Mouse (Mus musculus): Measurements from ENCODE around the gene Arvcf. TPM values are rescaled to one million over a fixed set of nuclear protein-coding genes. Genes with fewer than 3 reads are reported as not detected.

The Arvcf gene
- polyA plus RNA-seq, 1 experiment from 2014 or later, result 33.0 TPM

- Histone ChIP-seq H3K36me3 (ENCODE audit: control insufficient read depth, insufficient read depth, low read length) (no peaks in the 10 kb centered on the region), H3K4me1 (replicated peaks; ENCODE audit: control insufficient read depth, insufficient read depth, low read length) (no peaks in the 10 kb centered on the region), H3K27me3 (replicated peaks; ENCODE audit: control insufficient read depth, insufficient read depth, low read length) (no peaks in the 10 kb centered on the region), H3K9ac (ENCODE audit: low read length) (no peak overlapping the region), H3K27ac (ENCODE audit: low read depth) (no peak overlapping the region), H3K9me3 (ENCODE audit: control insufficient read depth, low read length) (no peaks in the 10 kb centered on the region), H3K4me3 (ENCODE audit: low read depth, low read length) (no peak overlapping the region), H3K4me2 (ENCODE audit: low read length) (no peak overlapping the region)
- WGBS, result 85% methylated on average over 4 of the region's 4 CpGs
- DNase-seq (ENCODE audit: low spot score), result no peak
- ATAC-seq (replicated peaks; ENCODE audit: low FRiP score, low TSS enrichment, low read depth), result no peak
Observed at GRCm38 (mm10) chr16:18366849-18367248, 18.9 kb downstream of the Arvcf start.

GRCm38 (mm10) chr16:18370197-18370596 is 22.2 kb downstream of the Arvcf start:
- Histone ChIP-seq H3K27me3 (replicated peaks; ENCODE audit: control insufficient read depth, insufficient read depth, low read length) (no peaks in the 10 kb centered on the region), H3K9ac (ENCODE audit: low read length) (no peak overlapping the region), H3K27ac (ENCODE audit: low read depth) (no peak overlapping the region), H3K4me2 (ENCODE audit: low read length) (no peak overlapping the region), H3K9me3 (ENCODE audit: control insufficient read depth, low read length) (no peaks in the 10 kb centered on the region), H3K4me1 (replicated peaks; ENCODE audit: control insufficient read depth, insufficient read depth, low read length) (no peaks in the 10 kb centered on the region), H3K4me3 (ENCODE audit: low read depth, low read length) (no peak overlapping the region), H3K36me3 (ENCODE audit: control insufficient read depth, insufficient read depth, low read length) (no peaks in the 10 kb centered on the region)
- WGBS, result 84% methylated on average over 3 of the region's 3 CpGs
- ATAC-seq (replicated peaks; ENCODE audit: low FRiP score, low TSS enrichment, low read depth), result no peak
- DNase-seq (ENCODE audit: low spot score), result no peak

- WGBS, result 90% methylated on average over 4 of the region's 4 CpGs
Observed at GRCm38 (mm10) chr16:18373632-18374031, 25.6 kb downstream of the Arvcf start.

GRCm38 (mm10) chr16:18376297-18376954 is 28.4 kb downstream of the Arvcf start:
- 70% methylated on average over 7 of the region's 7 CpGs for whole genome bisulfite sequencing
- no peak for ATAC-seq (replicated peaks; ENCODE audit: low FRiP score, low TSS enrichment, low read depth)
- Histone ChIP-seq H3K9ac (ENCODE audit: low read length) (no peak overlapping the region), H3K9me3 (ENCODE audit: control insufficient read depth, low read length) (no peaks in the 10 kb centered on the region), H3K4me2 (ENCODE audit: low read length) (no peak overlapping the region), H3K27ac (ENCODE audit: low read depth) (no peak overlapping the region), H3K36me3 (ENCODE audit: control insufficient read depth, insufficient read depth, low read length) (no peaks in the 10 kb centered on the region), H3K4me1 (replicated peaks; ENCODE audit: control insufficient read depth, insufficient read depth, low read length) (peaks cover 10% of the 10 kb centered on the region; the same call in 1 of the 2 replicates), H3K27me3 (replicated peaks; ENCODE audit: control insufficient read depth, insufficient read depth, low read length) (no peaks in the 10 kb centered on the region), H3K4me3 (ENCODE audit: low read depth, low read length) (no peak overlapping the region)
- no peak for DNase-seq (ENCODE audit: low spot score)

More at GRCm38 (mm10) chr16:18373632-18374031, 25.6 kb downstream of the Arvcf start:
- no peaks in the 10 kb centered on the region for H3K36me3 ChIP-seq (ENCODE audit: control insufficient read depth, insufficient read depth, low read length)
- no peak overlapping the region for H3K9ac ChIP-seq (ENCODE audit: low read length)
- no peak overlapping the region for H3K4me3 ChIP-seq (ENCODE audit: low read depth, low read length)
- DNase-seq (ENCODE audit: low spot score), result no peak
- H3K9me3 ChIP-seq (ENCODE audit: control insufficient read depth, low read length), result no peaks in the 10 kb centered on the region
- no peak overlapping the region for H3K27ac ChIP-seq (ENCODE audit: low read depth)
- H3K27me3 ChIP-seq (replicated peaks; ENCODE audit: control insufficient read depth, insufficient read depth, low read length), result no peaks in the 10 kb centered on the region
- no peak overlapping the region for H3K4me2 ChIP-seq (ENCODE audit: low read length)
- peaks cover 3% of the 10 kb centered on the region; the same call in 1 of the 2 replicates for H3K4me1 ChIP-seq (replicated peaks; ENCODE audit: control insufficient read depth, insufficient read depth, low read length)
- no peak for ATAC-seq (replicated peaks; ENCODE audit: low FRiP score, low TSS enrichment, low read depth)

GRCm38 (mm10) chr16:18377203-18377602 is 29.2 kb downstream of the Arvcf start:
- WGBS, result 29% methylated on average over 3 of the region's 3 CpGs
- DNase-seq (ENCODE audit: low spot score) (no peak), ATAC-seq (replicated peaks; ENCODE audit: low FRiP score, low TSS enrichment, low read depth) (no peak)
- no peak overlapping the region for H3K9ac ChIP-seq (ENCODE audit: low read length)
- H3K36me3 ChIP-seq (ENCODE audit: control insufficient read depth, insufficient read depth, low read length), result no peaks in the 10 kb centered on the region
- H3K27me3 ChIP-seq (replicated peaks; ENCODE audit: control insufficient read depth, insufficient read depth, low read length), result no peaks in the 10 kb centered on the region
- H3K4me2 ChIP-seq (ENCODE audit: low read length), result no peak overlapping the region
- H3K4me1 ChIP-seq (replicated peaks; ENCODE audit: control insufficient read depth, insufficient read depth, low read length), result peaks cover 17% of the 10 kb centered on the region
- no peaks in the 10 kb centered on the region for H3K9me3 ChIP-seq (ENCODE audit: control insufficient read depth, low read length)
- H3K4me3 ChIP-seq (ENCODE audit: low read depth, low read length), result no peak overlapping the region
- H3K27ac ChIP-seq (ENCODE audit: low read depth), result no peak overlapping the region

GRCm38 (mm10) chr16:18378489-18378888 is 30.5 kb downstream of the Arvcf start:
- WGBS, result 18% methylated on average over 1 of the region's 1 CpGs
- no peak for ATAC-seq (replicated peaks; ENCODE audit: low FRiP score, low TSS enrichment, low read depth)

GRCm38 (mm10) chr16:18379338-18380001 is 31.5 kb downstream of the Arvcf start:
- no peak overlapping the region for H3K27ac ChIP-seq (ENCODE audit: low read depth)

More at GRCm38 (mm10) chr16:18378489-18378888, 30.5 kb downstream of the Arvcf start:
- H3K27me3 ChIP-seq (replicated peaks; ENCODE audit: control insufficient read depth, insufficient read depth, low read length), result no peaks in the 10 kb centered on the region
- no peak overlapping the region for H3K9ac ChIP-seq (ENCODE audit: low read length)
- no peak overlapping the region for H3K4me2 ChIP-seq (ENCODE audit: low read length)
- no peaks in the 10 kb centered on the region for H3K36me3 ChIP-seq (ENCODE audit: control insufficient read depth, insufficient read depth, low read length)
- no peak overlapping the region for H3K4me3 ChIP-seq (ENCODE audit: low read depth, low read length)
- peaks cover 22% of the 10 kb centered on the region for H3K4me1 ChIP-seq (replicated peaks; ENCODE audit: control insufficient read depth, insufficient read depth, low read length)
- no peaks in the 10 kb centered on the region for H3K9me3 ChIP-seq (ENCODE audit: control insufficient read depth, low read length)
- H3K27ac ChIP-seq (ENCODE audit: low read depth), result no peak overlapping the region
- no peak for DNase-seq (ENCODE audit: low spot score)

GRCm38 (mm10) chr16:18380495-18381063 is 32.6 kb downstream of the Arvcf start:
- H3K4me3 ChIP-seq (ENCODE audit: low read depth, low read length), result no peak overlapping the region
- H3K4me1 ChIP-seq (replicated peaks; ENCODE audit: control insufficient read depth, insufficient read depth, low read length), result peaks cover 26% of the 10 kb centered on the region
- DNase-seq (ENCODE audit: low spot score) (no peak), ATAC-seq (replicated peaks; ENCODE audit: low FRiP score, low TSS enrichment, low read depth) (0 out of 2 replicates have a peak, but pooled peaks have one; percentile 29)
- no peak overlapping the region for H3K9ac ChIP-seq (ENCODE audit: low read length)
- no peaks in the 10 kb centered on the region for H3K36me3 ChIP-seq (ENCODE audit: control insufficient read depth, insufficient read depth, low read length)
- no peak overlapping the region for H3K4me2 ChIP-seq (ENCODE audit: low read length)
- no peaks in the 10 kb centered on the region for H3K27me3 ChIP-seq (replicated peaks; ENCODE audit: control insufficient read depth, insufficient read depth, low read length)
- no peaks in the 10 kb centered on the region for H3K9me3 ChIP-seq (ENCODE audit: control insufficient read depth, low read length)
- WGBS, result 50% methylated on average over 6 of the region's 6 CpGs
- H3K27ac ChIP-seq (ENCODE audit: low read depth), result no peak overlapping the region; the same call in 1 of the 2 replicates

More at GRCm38 (mm10) chr16:18379338-18380001, 31.5 kb downstream of the Arvcf start:
- ATAC-seq (replicated peaks; ENCODE audit: low FRiP score, low TSS enrichment, low read depth) (no peak), DNase-seq (ENCODE audit: low spot score) (no peak)
- H3K4me2 ChIP-seq (ENCODE audit: low read length), result no peak overlapping the region
- H3K4me1 ChIP-seq (replicated peaks; ENCODE audit: control insufficient read depth, insufficient read depth, low read length), result peaks cover 26% of the 10 kb centered on the region
- H3K9ac ChIP-seq (ENCODE audit: low read length), result no peak overlapping the region
- H3K4me3 ChIP-seq (ENCODE audit: low read depth, low read length), result no peak overlapping the region
- 80% methylated on average over 8 of the region's 8 CpGs for WGBS
- no peaks in the 10 kb centered on the region for H3K27me3 ChIP-seq (replicated peaks; ENCODE audit: control insufficient read depth, insufficient read depth, low read length)
- no peaks in the 10 kb centered on the region for H3K36me3 ChIP-seq (ENCODE audit: control insufficient read depth, insufficient read depth, low read length)
- no peaks in the 10 kb centered on the region for H3K9me3 ChIP-seq (ENCODE audit: control insufficient read depth, low read length)

Measured in intestine, embryonic 14.5 days (tissue).